Mouse (Mus musculus) lung, adult 2 months (tissue): ENCODE data around the gene Sh3d21. TPM values are rescaled to one million over a fixed set of nuclear protein-coding genes. Genes with fewer than 3 reads are reported as not detected.

Source experiments
- DNase-seq: peaks from one replicate; pipeline ENCODE4 v3.0.0; 2022
- H3K4me1 ChIP-seq: fragments of 200-500 bp; 2 replicates; pipeline ENCODE4 v1.6.1; 2011; ENCODE audit warnings: low read length; ENCODE audit not compliant: control insufficient read depth, insufficient read depth
- H3K4me3 ChIP-seq: fragments of 200-500 bp; replicated peaks from 2 replicates; pipeline ENCODE3; 2011; ENCODE audit warnings: low read depth, mild to moderate bottlenecking, control low read depth, low read length; ENCODE audit errors: extremely low read depth
- CTCF ChIP-seq: fragments of 200-500 bp; IDR thresholded peaks from 2 replicates; pipeline ENCODE4 v1.5.1; 2011; ENCODE audit warnings: mild to moderate bottlenecking, low read length, control low read depth; ENCODE audit not compliant: insufficient read depth
- POLR2A ChIP-seq: fragments of 200-500 bp; IDR thresholded peaks from 2 replicates; pipeline ENCODE4 v1.6.1; 2011; ENCODE audit warnings: low read depth, mild to moderate bottlenecking, control low read depth, low read length, borderline replicate concordance; ENCODE audit errors: extremely low read depth
- WGBS: fragments of 180-500 bp; shearing (Covaris S2); methylation state at CpG from one replicate; pipeline ENCODE4 v1.1.7; 2018; 5-methylcytosine and 5-hydroxymethylcytosine counted together
- polyA plus RNA-seq: library from polyadenylated mRNA; depleted of rRNA; stranded (reverse); fragments of >200 nt; gene quantifications from 2 replicates; pipeline ENCODE4 v1.2.3, GENCODE M21; 2012

Sh3d21 gene
- polyA plus RNA-seq, 1 experiment = 7.5 TPM

GRCm38 (mm10) chr4:126131290-126132121, 31.8 kb downstream of the Sh3d21 start:
- no peak for TF ChIP-seq CTCF
- TF ChIP-seq POLR2A = no peak
- peak; percentile 62 for DNase-seq

GRCm38 (mm10) chr4:126130502-126130901, 32.8 kb downstream of the Sh3d21 start:
- 24% methylated on average over 11 of the region's 11 CpGs for WGBS
- TF ChIP-seq CTCF (no peak), POLR2A (no peak)
- no peak for DNase-seq

More at GRCm38 (mm10) chr4:126131290-126132121, 31.8 kb downstream of the Sh3d21 start:
- WGBS = 34% methylated on average over 10 of the region's 10 CpGs
- no peak overlapping the region for H3K4me3 ChIP-seq
- peaks cover 23% of the 10 kb centered on the region for H3K4me1 ChIP-seq

GRCm38 (mm10) chr4:126123309-126124040, 39.8 kb downstream of the Sh3d21 start:
- TF ChIP-seq CTCF = no peak
- no peak for TF ChIP-seq POLR2A
- DNase-seq = no peak
- WGBS = 61% methylated on average over 10 of the region's 10 CpGs
- no peak overlapping the region for H3K4me3 ChIP-seq
- H3K4me1 ChIP-seq = no peaks in the 10 kb centered on the region

More at GRCm38 (mm10) chr4:126130502-126130901, 32.8 kb downstream of the Sh3d21 start:
- Histone ChIP-seq H3K4me3 (no peak overlapping the region), H3K4me1 (peaks cover 23% of the 10 kb centered on the region)

GRCm38 (mm10) chr4:126120506-126120905, 42.8 kb downstream of the Sh3d21 start:
- Histone ChIP-seq H3K4me3 (no peak overlapping the region), H3K4me1 (no peaks in the 10 kb centered on the region)
- no peak for TF ChIP-seq CTCF
- TF ChIP-seq POLR2A = no peak
- 81% methylated on average over 2 of the region's 2 CpGs for WGBS
- DNase-seq = no peak

GRCm38 (mm10) chr4:126120052-126120451, 43.2 kb downstream of the Sh3d21 start:
- no peaks in the 10 kb centered on the region for H3K4me1 ChIP-seq
- TF ChIP-seq CTCF (no peak), POLR2A (no peak)
- DNase-seq = no peak
- WGBS = 86% methylated on average over 5 of the region's 5 CpGs
- H3K4me3 ChIP-seq = no peak overlapping the region

DNA sequence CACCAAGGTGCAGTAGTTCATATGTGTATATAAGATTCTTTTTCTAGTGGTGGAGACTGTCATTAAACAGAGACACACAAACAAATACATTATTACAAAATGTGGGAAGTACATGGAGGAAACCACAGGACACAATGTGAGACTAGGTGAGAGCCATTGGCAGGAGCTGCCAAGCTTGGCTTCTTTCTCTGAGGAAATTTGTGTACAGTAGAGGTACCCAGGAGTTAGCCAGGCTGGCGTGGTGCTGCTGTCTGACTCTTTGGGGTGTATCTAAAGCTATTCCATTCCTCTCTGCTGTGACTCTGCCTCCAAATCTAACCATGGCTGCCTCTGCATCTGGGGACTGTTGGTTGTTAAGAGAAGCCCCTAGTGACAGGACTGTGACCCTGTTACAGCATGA, 44.2 kb downstream of the Sh3d21 start:
- TF ChIP-seq CTCF (no peak), POLR2A (no peak)
- DNase-seq = no peak
- Histone ChIP-seq H3K4me3 (no peak overlapping the region), H3K4me1 (peaks cover 2% of the 10 kb centered on the region; the same call in 1 of the 2 replicates)
- 81% methylated on average over 1 of the region's 1 CpGs for WGBS

DNA sequence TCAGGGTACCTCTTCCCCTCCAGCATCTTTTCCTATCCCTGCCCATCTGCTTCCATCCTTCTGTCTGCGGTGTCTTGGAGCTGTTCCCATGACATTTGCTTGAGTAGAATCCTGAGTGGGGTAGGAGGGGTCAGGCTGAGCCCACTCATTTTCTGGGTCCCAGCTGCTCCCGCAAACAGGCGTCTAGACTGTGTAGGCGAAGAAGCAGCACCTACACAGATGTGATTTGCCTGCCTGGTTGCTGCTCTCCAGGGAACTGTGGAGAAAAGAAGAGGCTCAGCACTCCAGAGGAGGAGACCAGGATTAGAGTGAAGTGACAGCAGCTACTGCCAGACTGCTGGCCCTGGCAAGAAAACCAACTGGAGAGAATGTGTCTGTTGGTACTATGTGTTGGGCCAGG, 44.6 kb downstream of the Sh3d21 start:
- 79% methylated on average over 4 of the region's 4 CpGs for WGBS
- peaks cover 5% of the 10 kb centered on the region for H3K4me1 ChIP-seq
- TF ChIP-seq POLR2A = no peak
- no peak for TF ChIP-seq CTCF
- no peak overlapping the region for H3K4me3 ChIP-seq
- no peak for DNase-seq

- 69% methylated on average over 8 of the region's 8 CpGs for WGBS
- DNase-seq = no peak
- no peak for TF ChIP-seq CTCF
- no peak for TF ChIP-seq POLR2A
Measured at GRCm38 (mm10) chr4:126117116-126117515, 46.2 kb downstream of the Sh3d21 start.

DNA sequence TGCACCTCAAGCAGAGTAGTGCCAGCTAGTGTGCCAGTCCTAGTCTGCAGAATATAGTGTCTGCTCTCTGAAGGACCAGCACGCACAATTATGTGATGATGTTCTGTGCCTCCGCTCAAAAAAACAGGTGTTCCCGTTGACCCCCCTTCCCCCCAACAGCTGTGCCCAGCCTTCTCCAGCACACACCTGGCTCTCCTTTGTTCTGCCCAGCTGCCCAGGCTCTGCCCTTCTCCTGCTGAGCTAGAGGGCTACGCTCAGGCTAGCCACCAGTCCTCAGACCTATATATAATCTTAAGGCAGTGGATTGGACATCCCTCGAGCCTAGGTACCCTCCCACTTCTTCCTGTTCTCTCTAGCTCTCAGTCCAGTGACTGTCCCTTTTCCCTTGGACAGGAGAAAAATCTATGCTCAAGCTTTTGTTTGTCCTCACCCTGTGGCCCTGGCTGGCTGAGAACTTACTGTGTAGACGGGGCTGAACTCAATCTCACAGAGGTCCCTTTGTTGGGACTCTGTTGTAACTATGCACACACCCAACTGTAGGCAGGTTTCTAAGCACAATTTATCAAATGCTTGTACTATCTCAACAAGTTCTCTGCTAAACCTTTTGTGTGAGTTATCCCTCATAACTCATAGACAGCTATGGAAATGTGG, 47.3 kb downstream of the Sh3d21 start:
- H3K4me1 ChIP-seq = peaks cover 14% of the 10 kb centered on the region
- TF ChIP-seq POLR2A = no peak
- no peak for TF ChIP-seq CTCF
- 60% methylated on average over 6 of the region's 6 CpGs for WGBS
- no peak for DNase-seq
- no peak overlapping the region for H3K4me3 ChIP-seq

More at GRCm38 (mm10) chr4:126117116-126117515, 46.2 kb downstream of the Sh3d21 start:
- H3K4me1 ChIP-seq = peaks cover 11% of the 10 kb centered on the region
- no peak overlapping the region for H3K4me3 ChIP-seq
